In the genomic region with DNA sequence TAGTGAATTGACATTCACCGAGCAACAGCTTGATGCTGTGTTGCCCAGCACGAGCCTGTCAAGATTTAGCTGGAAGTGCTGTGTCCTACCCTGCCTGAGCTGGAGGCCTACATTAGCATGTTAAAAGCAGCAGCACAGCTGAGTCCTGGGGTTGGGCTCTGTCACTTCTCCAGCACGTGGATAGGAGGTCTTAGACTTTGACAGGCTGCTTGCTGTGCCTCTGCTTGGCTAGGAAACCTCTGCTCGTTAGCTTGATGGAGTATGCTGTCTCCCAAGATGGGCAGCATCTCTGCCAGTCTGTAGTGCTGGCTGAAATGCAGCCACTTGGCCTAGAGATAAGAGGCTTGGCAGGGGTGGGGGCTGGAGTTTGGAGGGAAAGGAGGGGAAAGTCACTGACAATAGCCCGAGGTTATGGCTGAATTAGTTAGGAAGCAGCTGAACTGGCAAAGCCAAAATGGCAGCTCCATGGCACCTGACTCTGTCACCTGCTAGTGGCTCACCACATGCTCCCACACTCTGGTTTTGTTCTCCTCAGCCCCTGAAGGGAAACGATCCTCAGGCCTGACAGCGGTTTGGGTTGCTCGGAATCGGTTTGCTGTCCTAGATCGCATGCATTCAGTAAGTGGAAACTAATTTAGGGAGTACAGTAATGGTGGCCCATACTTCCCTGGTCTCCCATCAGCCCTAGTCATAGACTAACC, we compare ENCODE assay signal across 18 mouse cellular contexts. TPM values are rescaled to one million over a fixed set of nuclear protein-coding genes. Genes with fewer than 3 reads are reported as not detected.
A peak's percentile ranks its signal among the peaks of the same experiment; 100 is the strongest.
DNase-seq lines count a peak whose midpoint lies in the region; ATAC-seq lines count a peak whose summit lies in the region.
"Had no signal": no experiment of that assay in that cellular context is flagged by ENCODE, and none has a peak within 500 bp of the region (broad histone marks: within the 10 kb centered on the region; RNA-seq: fewer than 3 reads in every experiment).

No protein-coding gene starts in this region.

- 66% methylated on average over 10 of the region's 10 CpGs for WGBS in forebrain, embryonic 16.5 days
- 61% methylated on average over 10 of the region's 10 CpGs for WGBS in midbrain, embryonic 14.5 days

- H3K27me3 ChIP-seq in forebrain, embryonic 16.5 days (replicated peaks; ENCODE audit: control insufficient read depth, insufficient read depth, low read length), result no peaks in the 10 kb centered on the region
- no peaks in the 10 kb centered on the region for H3K27me3 ChIP-seq in midbrain, embryonic 14.5 days (ENCODE audit: control insufficient read depth, insufficient read depth, low read length)
- H3K27me3 ChIP-seq: liver, embryonic 12.5 days had no signal

- no peak overlapping the region for H3K4me3 ChIP-seq in forebrain, embryonic 16.5 days (replicated peaks; ENCODE audit: low read length)
- H3K4me3 ChIP-seq in midbrain, embryonic 14.5 days (replicated peaks; ENCODE audit: low read depth, low read length), result no peak overlapping the region
- H3K4me3 ChIP-seq: liver, embryonic 12.5 days had no signal

- peaks cover 60% of the 10 kb centered on the region for H3K36me3 ChIP-seq in forebrain, embryonic 16.5 days (ENCODE audit: control insufficient read depth, insufficient read depth)
- peaks cover 96% of the 10 kb centered on the region for H3K36me3 ChIP-seq in midbrain, embryonic 14.5 days (ENCODE audit: control insufficient read depth, insufficient read depth, low read length)

- no peaks in the 10 kb centered on the region for H3K4me1 ChIP-seq in forebrain, embryonic 16.5 days (replicated peaks; ENCODE audit: control insufficient read depth, insufficient read depth, low read length)
- no peaks in the 10 kb centered on the region for H3K4me1 ChIP-seq in midbrain, embryonic 14.5 days (ENCODE audit: control insufficient read depth, insufficient read depth, low read length)
- H3K4me1 ChIP-seq: liver, embryonic 12.5 days had no signal

- H3K9me3 ChIP-seq in forebrain, embryonic 16.5 days (ENCODE audit: control insufficient read depth, low read length), result no peaks in the 10 kb centered on the region
- H3K9me3 ChIP-seq in midbrain, embryonic 14.5 days (ENCODE audit: control insufficient read depth, low read length), result no peaks in the 10 kb centered on the region
- H3K9me3 ChIP-seq: G1E; liver, embryonic 12.5 days had no signal

- DNase-seq in heart, adult 11 months, result peak; percentile 87
- DNase-seq in heart, adult 8-10 months (ENCODE audit: low spot score), result no peak
- DNase-seq in ES-CJ7 (ENCODE audit: low read depth, low spot score), result peak; percentile 55
- DNase-seq in midbrain, embryonic 14.5 days, result peak; percentile 11
- no peak for DNase-seq in kidney, adult 18-20 months
- no peak for DNase-seq in testis, postnatal 14 days (ENCODE audit: low spot score)
- DNase-seq: cerebellum, adult 2 months; right cerebral cortex, postnatal 14 days; thymus, adult 2 months had no signal

- no peak overlapping the region for H3K4me2 ChIP-seq in forebrain, embryonic 16.5 days (ENCODE audit: low read length)
- H3K4me2 ChIP-seq in midbrain, embryonic 14.5 days (ENCODE audit: low read length), result no peak overlapping the region
- H3K4me2 ChIP-seq: liver, embryonic 12.5 days had no signal

- H3K9ac ChIP-seq in forebrain, embryonic 16.5 days (replicated peaks; ENCODE audit: low read depth, low read length), result no peak overlapping the region
- H3K9ac ChIP-seq in midbrain, embryonic 14.5 days (replicated peaks; ENCODE audit: low read length), result no peak overlapping the region
- H3K9ac ChIP-seq: liver, embryonic 12.5 days had no signal

- no peak overlapping the region for H3K27ac ChIP-seq in forebrain, embryonic 16.5 days (ENCODE audit: low read length)
- no peak overlapping the region for H3K27ac ChIP-seq in midbrain, embryonic 14.5 days (replicated peaks; ENCODE audit: low read depth, low read length)
- H3K27ac ChIP-seq: liver, embryonic 12.5 days had no signal

- peak; percentile 76 for ATAC-seq in forebrain, embryonic 16.5 days
- no peak for ATAC-seq in midbrain, embryonic 14.5 days (ENCODE audit: low FRiP score, low TSS enrichment)
- no peak for ATAC-seq in megakaryocyte-erythroid progenitor cell, adult 5-6 weeks (replicated peaks; ENCODE audit: low FRiP score, low TSS enrichment, poor library complexity, severe bottlenecking)
- ATAC-seq: liver, embryonic 12.5 days; lung, postnatal 0 days had no signal

RNA-seq across cellular contexts. Expression of gene Pex19, which starts 18.6 kb away (rescaled TPM):
- total RNA-seq in heart, adult 8-10 months (2022), result 100 to 1,000 TPM; 108 to 144 (median 125) TPM
- polyA plus RNA-seq in forebrain, embryonic 16.5 days (2015; fragmentation: Nextera tagmentation; extraction: Ambion mirVana), result 155 and 157 TPM in 2 replicates
- polyA plus RNA-seq in midbrain, embryonic 14.5 days (2014; fragmentation: Nextera tagmentation; extraction: Ambion mirVana), result 122 and 156 TPM in 2 replicates
- 31.6 and 53.9 TPM in 2 replicates for total RNA-seq in megakaryocyte-erythroid progenitor cell, adult 5-6 weeks (2014; fragmentation: Nextera tagmentation)
- total RNA-seq in megakaryocyte-erythroid progenitor cell, adult 5-6 weeks (2017), result 45.1 and 48.2 TPM in 2 replicates

RNA-seq across cellular contexts. Expression of gene Ncstn, which starts 25.3 kb away (rescaled TPM):
- total RNA-seq in heart, adult 8-10 months (2022), result 10 to 100 TPM; 42.1 to 47.9 (median 44.0) TPM
- 108 and 112 TPM in 2 replicates for polyA plus RNA-seq in forebrain, embryonic 16.5 days (2015; fragmentation: Nextera tagmentation; extraction: Ambion mirVana)
- polyA plus RNA-seq in midbrain, embryonic 14.5 days (2014; fragmentation: Nextera tagmentation; extraction: Ambion mirVana), result 97.7 and 117 TPM in 2 replicates
- total RNA-seq in megakaryocyte-erythroid progenitor cell, adult 5-6 weeks (2014; fragmentation: Nextera tagmentation), result 42.0 and 57.3 TPM in 2 replicates
- total RNA-seq in megakaryocyte-erythroid progenitor cell, adult 5-6 weeks (2017), result 19.7 and 24.6 TPM in 2 replicates

RNA-seq across cellular contexts. Expression of gene Copa, which starts 25.6 kb away (rescaled TPM):
- total RNA-seq in heart, adult 8-10 months (2022), result 100 to 1,000 TPM; 103 to 115 (median 113) TPM
- polyA plus RNA-seq in forebrain, embryonic 16.5 days (2015; fragmentation: Nextera tagmentation; extraction: Ambion mirVana), result 235 and 242 TPM in 2 replicates
- polyA plus RNA-seq in midbrain, embryonic 14.5 days (2014; fragmentation: Nextera tagmentation; extraction: Ambion mirVana), result 96.5 and 188 TPM in 2 replicates
- total RNA-seq in megakaryocyte-erythroid progenitor cell, adult 5-6 weeks (2014; fragmentation: Nextera tagmentation), result 107 and 133 TPM in 2 replicates
- 107 and 114 TPM in 2 replicates for total RNA-seq in megakaryocyte-erythroid progenitor cell, adult 5-6 weeks (2017)

RNA-seq across cellular contexts. Expression of gene Dcaf8, which starts 40.0 kb away (rescaled TPM):
- 100 to 1,000 TPM; 120 to 132 (median 125) TPM for total RNA-seq in heart, adult 8-10 months (2022)
- 106 and 107 TPM in 2 replicates for polyA plus RNA-seq in forebrain, embryonic 16.5 days (2015; fragmentation: Nextera tagmentation; extraction: Ambion mirVana)
- polyA plus RNA-seq in midbrain, embryonic 14.5 days (2014; fragmentation: Nextera tagmentation; extraction: Ambion mirVana), result 63.5 and 79.8 TPM in 2 replicates
- total RNA-seq in megakaryocyte-erythroid progenitor cell, adult 5-6 weeks (2014; fragmentation: Nextera tagmentation), result 106 and 110 TPM in 2 replicates
- 132 and 142 TPM in 2 replicates for total RNA-seq in megakaryocyte-erythroid progenitor cell, adult 5-6 weeks (2017)

RNA-seq across cellular contexts. Expression of gene Nhlh1, which starts 50.6 kb away (rescaled TPM):
- not detected for total RNA-seq in heart, adult 8-10 months (2022)
- polyA plus RNA-seq in forebrain, embryonic 16.5 days (2015; fragmentation: Nextera tagmentation; extraction: Ambion mirVana), result 2.0 TPM in 2 replicates
- polyA plus RNA-seq in midbrain, embryonic 14.5 days (2014; fragmentation: Nextera tagmentation; extraction: Ambion mirVana), result 3.6 and 5.5 TPM in 2 replicates
- total RNA-seq in megakaryocyte-erythroid progenitor cell, adult 5-6 weeks (2014; fragmentation: Nextera tagmentation), result not detected in 2 replicates
- not detected in 2 replicates for total RNA-seq in megakaryocyte-erythroid progenitor cell, adult 5-6 weeks (2017)
- total RNA-seq: G1E; heart, adult 18-20 months; hematopoietic stem cell, adult 5-6 weeks had no signal
- polyA plus RNA-seq: C2C12; kidney, embryonic 14.5 days; liver, embryonic 12.5 days; lung, postnatal 0 days had no signal

Comparison
In these comparisons a context has a peak if more than half of its experiments do, and no peak if none do; other contexts are left out.
1. DNase-seq: peak in heart, adult 11 months (single experiment), ES-CJ7 (single experiment) and midbrain, embryonic 14.5 days (single experiment); none in heart, adult 8-10 months (single experiment), kidney, adult 18-20 months (single experiment) and testis, postnatal 14 days (single experiment).